Mouse (Mus musculus) intestine, embryonic 16.5 days (tissue): ENCODE measurements around the gene Lgals8. TPM values are rescaled to one million over a fixed set of nuclear protein-coding genes. Genes with fewer than 3 reads are reported as not detected.

Experiments used
- polyA plus RNA-seq: library from polyadenylated mRNA; unstranded; fragments of >200 nt; fragmentation: Nextera tagmentation; extraction: Ambion mirVana; gene quantifications from 2 replicates; pipeline ENCODE4 v1.2.1, GENCODE M21; 2015

Lgals8 gene
- polyA plus RNA-seq, 1 experiment from 2014 or later: 39.3 TPM

Other genes with a start within 250 kb of the Lgals8 start
- 6.4 and 7.4 TPM in 2 replicates for gene Mtr, start 206.8 kb downstream of the Lgals8 start, polyA plus RNA-seq
- 2.0 and 3.5 TPM in 2 replicates for gene Actn2, start 124.2 kb downstream of the Lgals8 start, polyA plus RNA-seq
- 10.8 and 11.2 TPM in 2 replicates for gene Heatr1, start 69.9 kb downstream of the Lgals8 start, polyA plus RNA-seq
- 1.7 TPM in 2 replicates for gene Edaradd, start 55.5 kb upstream of the Lgals8 start, polyA plus RNA-seq
- 8.0 and 9.9 TPM in 2 replicates for gene Ero1lb, start 100.9 kb upstream of the Lgals8 start, polyA plus RNA-seq